Mouse (Mus musculus): ENCODE data around the gene 4933424G06Rik. TPM values are rescaled to one million over a fixed set of nuclear protein-coding genes. Genes with fewer than 3 reads are reported as not detected.
A peak's percentile ranks its signal among the peaks of the same experiment; 100 is the strongest.

Gene 4933424G06Rik
- polyA plus RNA-seq, 1 experiment from 2014 or later = 0.11 TPM

- Histone ChIP-seq H3K27ac (ENCODE audit: low read length) (no peak overlapping the region), H3K4me1 (ENCODE audit: insufficient read depth, low read depth, low read length) (no peaks in the 10 kb centered on the region), H3K4me3 (ENCODE audit: low read depth, low read length) (no peak overlapping the region; the same call in 1 of the 2 replicates), H3K9ac (replicated peaks; ENCODE audit: low read depth) (no peak overlapping the region), H3K9me3 (ENCODE audit: low read length) (no peaks in the 10 kb centered on the region), H3K36me3 (ENCODE audit: insufficient read depth, low read length) (no peaks in the 10 kb centered on the region), H3K27me3 (replicated peaks; ENCODE audit: insufficient read depth, low read length) (no peaks in the 10 kb centered on the region), H3K4me2 (replicated peaks; ENCODE audit: low read depth, low read length) (peak overlapping the region; percentile 28; the same call in 1 of the 2 replicates)
- DNase-seq (ENCODE audit: low spot score) = no peak
- ATAC-seq = no peak
- no peak for TF ChIP-seq CTCF (IDR thresholded peaks at IDR 0.05)
- no peak for TF ChIP-seq EP300 (IDR thresholded peaks at IDR 0.05)
- 23% methylated on average over 27 of the region's 27 CpGs for WGBS
Observed at GRCm38 (mm10) chr1:36770998-36771397, 61.0 kb downstream of the 4933424G06Rik start.

GRCm38 (mm10) chr1:36772198-36772934 is 62.4 kb downstream of the 4933424G06Rik start:
- TF ChIP-seq CTCF (IDR thresholded peaks at IDR 0.05) (no peak), EP300 (IDR thresholded peaks at IDR 0.05) (no peak)
- no peak for DNase-seq (ENCODE audit: low spot score)
- H3K4me2 ChIP-seq (replicated peaks; ENCODE audit: low read depth, low read length) = no peak overlapping the region
- no peaks in the 10 kb centered on the region for H3K36me3 ChIP-seq (ENCODE audit: insufficient read depth, low read length)
- H3K4me1 ChIP-seq (ENCODE audit: insufficient read depth, low read depth, low read length) = no peaks in the 10 kb centered on the region
- no peaks in the 10 kb centered on the region for H3K9me3 ChIP-seq (ENCODE audit: low read length)
- no peak overlapping the region for H3K9ac ChIP-seq (replicated peaks; ENCODE audit: low read depth)
- H3K27ac ChIP-seq (ENCODE audit: low read length) = no peak overlapping the region
- ATAC-seq = no peak
- no peak overlapping the region for H3K4me3 ChIP-seq (ENCODE audit: low read depth, low read length)
- H3K27me3 ChIP-seq (replicated peaks; ENCODE audit: insufficient read depth, low read length) = no peaks in the 10 kb centered on the region
- WGBS = 74% methylated on average over 9 of the region's 9 CpGs

- WGBS = 69% methylated on average over 13 of the region's 13 CpGs
- Histone ChIP-seq H3K4me1 (ENCODE audit: insufficient read depth, low read depth, low read length) (peaks cover 4% of the 10 kb centered on the region; the same call in 1 of the 2 replicates), H3K27ac (ENCODE audit: low read length) (no peak overlapping the region), H3K9me3 (ENCODE audit: low read length) (no peaks in the 10 kb centered on the region), H3K36me3 (ENCODE audit: insufficient read depth, low read length) (no peaks in the 10 kb centered on the region), H3K9ac (replicated peaks; ENCODE audit: low read depth) (no peak overlapping the region), H3K27me3 (replicated peaks; ENCODE audit: insufficient read depth, low read length) (no peaks in the 10 kb centered on the region), H3K4me2 (replicated peaks; ENCODE audit: low read depth, low read length) (no peak overlapping the region), H3K4me3 (ENCODE audit: low read depth, low read length) (no peak overlapping the region)
- ATAC-seq = no peak
- DNase-seq (ENCODE audit: low spot score) = no peak
- TF ChIP-seq EP300 (IDR thresholded peaks at IDR 0.05) = no peak
- no peak for TF ChIP-seq CTCF (IDR thresholded peaks at IDR 0.05)
Observed at GRCm38 (mm10) chr1:36780793-36781192, 70.8 kb downstream of the 4933424G06Rik start.

DNA sequence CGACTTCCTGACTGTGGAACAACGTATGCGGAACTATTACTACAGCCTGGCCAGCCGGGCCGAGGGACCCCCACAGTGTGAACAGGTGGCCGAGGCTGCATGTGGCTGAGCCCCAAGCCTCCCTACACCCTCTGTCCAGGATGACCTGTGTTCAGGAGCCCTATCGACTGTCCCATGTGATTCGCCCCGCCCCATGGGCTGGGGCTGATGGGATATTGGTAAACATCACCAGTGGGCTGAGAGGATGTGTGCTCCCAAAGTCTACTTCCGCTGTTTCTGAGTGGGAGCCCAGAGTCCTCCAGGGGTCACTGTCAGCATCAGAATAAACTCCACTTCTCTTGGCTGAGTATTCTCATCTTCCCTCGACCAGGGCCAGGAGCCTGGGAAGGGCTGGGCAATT is 72.5 kb downstream of the 4933424G06Rik start:
- 65% methylated on average over 11 of the region's 11 CpGs for WGBS
- ATAC-seq = no peak
- TF ChIP-seq CTCF (IDR thresholded peaks at IDR 0.05) = no peak
- no peak for TF ChIP-seq EP300 (IDR thresholded peaks at IDR 0.05)
- Histone ChIP-seq H3K27ac (ENCODE audit: low read length) (no peak overlapping the region), H3K4me3 (ENCODE audit: low read depth, low read length) (no peak overlapping the region), H3K4me2 (replicated peaks; ENCODE audit: low read depth, low read length) (no peak overlapping the region), H3K27me3 (replicated peaks; ENCODE audit: insufficient read depth, low read length) (no peaks in the 10 kb centered on the region), H3K9me3 (ENCODE audit: low read length) (no peaks in the 10 kb centered on the region), H3K9ac (replicated peaks; ENCODE audit: low read depth) (no peak overlapping the region), H3K4me1 (ENCODE audit: insufficient read depth, low read depth, low read length) (peaks cover 4% of the 10 kb centered on the region; the same call in 1 of the 2 replicates), H3K36me3 (ENCODE audit: insufficient read depth, low read length) (no peaks in the 10 kb centered on the region)
- no peak for DNase-seq (ENCODE audit: low spot score)

- TF ChIP-seq CTCF (IDR thresholded peaks at IDR 0.05) = peak; percentile 88
- TF ChIP-seq EP300 (IDR thresholded peaks at IDR 0.05) = no peak
- 3% methylated on average over 20 of the region's 20 CpGs for WGBS
- Histone ChIP-seq H3K9ac (replicated peaks; ENCODE audit: low read depth) (peak overlapping the region; percentile 34; the same call in 1 of the 2 replicates), H3K36me3 (ENCODE audit: insufficient read depth, low read length) (no peaks in the 10 kb centered on the region), H3K4me1 (ENCODE audit: insufficient read depth, low read depth, low read length) (peaks cover 4% of the 10 kb centered on the region; the same call in 1 of the 2 replicates), H3K4me2 (replicated peaks; ENCODE audit: low read depth, low read length) (peak overlapping the region; percentile 91), H3K27ac (ENCODE audit: low read length) (no peak overlapping the region), H3K4me3 (ENCODE audit: low read depth, low read length) (peak overlapping the region; percentile 40), H3K27me3 (replicated peaks; ENCODE audit: insufficient read depth, low read length) (no peaks in the 10 kb centered on the region), H3K9me3 (ENCODE audit: low read length) (no peaks in the 10 kb centered on the region)
- ATAC-seq (peak; percentile 65), DNase-seq (ENCODE audit: low spot score) (peak; percentile 85)
Observed at GRCm38 (mm10) chr1:36784365-36785134, 74.6 kb downstream of the 4933424G06Rik start.

- H3K27ac ChIP-seq (ENCODE audit: low read length) = no peak overlapping the region
- peaks cover 4% of the 10 kb centered on the region; the same call in 1 of the 2 replicates for H3K4me1 ChIP-seq (ENCODE audit: insufficient read depth, low read depth, low read length)
- ATAC-seq = peak; percentile 44
- peak overlapping the region; percentile 91 for H3K4me2 ChIP-seq (replicated peaks; ENCODE audit: low read depth, low read length)
- H3K27me3 ChIP-seq (replicated peaks; ENCODE audit: insufficient read depth, low read length) = no peaks in the 10 kb centered on the region
- H3K9ac ChIP-seq (replicated peaks; ENCODE audit: low read depth) = peak overlapping the region; percentile 34; the same call in 1 of the 2 replicates
- no peak for TF ChIP-seq EP300 (IDR thresholded peaks at IDR 0.05)
- peak; percentile 14; the same call in 1 of the 2 replicates for TF ChIP-seq CTCF (IDR thresholded peaks at IDR 0.05)
- H3K36me3 ChIP-seq (ENCODE audit: insufficient read depth, low read length) = no peaks in the 10 kb centered on the region
- H3K4me3 ChIP-seq (ENCODE audit: low read depth, low read length) = peak overlapping the region; percentile 40
- WGBS = 1% methylated on average over 16 of the region's 16 CpGs
- H3K9me3 ChIP-seq (ENCODE audit: low read length) = no peaks in the 10 kb centered on the region
- DNase-seq (ENCODE audit: low spot score) = peak; percentile 22
Observed at GRCm38 (mm10) chr1:36785238-36785641, 75.3 kb downstream of the 4933424G06Rik start.

All from lung, postnatal 0 days (tissue).